In the genomic region with DNA sequence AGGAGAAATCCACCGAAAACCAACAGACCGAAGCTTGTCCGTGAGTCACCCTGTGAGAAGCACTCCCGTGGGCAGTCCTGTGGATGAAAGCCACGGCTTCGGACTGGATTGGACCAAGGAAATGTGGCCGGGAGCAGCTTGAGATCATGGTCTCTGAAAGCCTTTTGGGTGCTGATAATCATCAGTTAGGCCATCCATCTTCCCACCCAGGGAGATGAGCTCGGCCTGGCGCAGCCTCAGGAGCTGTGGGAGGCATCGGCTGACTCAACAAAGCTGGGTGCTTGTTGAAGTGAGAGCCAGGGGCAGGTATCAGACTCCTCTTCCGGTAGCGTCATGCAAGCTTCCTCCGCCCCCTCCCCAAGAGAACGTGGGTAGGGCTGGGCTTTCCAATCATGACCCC, we compare ENCODE assay signal across 18 mouse cellular contexts.
"Had no signal": no experiment of that assay in that cellular context is flagged by ENCODE, and none has a peak within 500 bp of the region (broad histone marks: within the 10 kb centered on the region; RNA-seq: fewer than 3 reads in every experiment).

No protein-coding gene starts in this region.

- H3K9me3 ChIP-seq: kidney, embryonic 15.5 days; limb, embryonic 15.5 days; midbrain, embryonic 12.5 days; midbrain, embryonic 15.5 days; neural tube, embryonic 12.5 days; neural tube, embryonic 15.5 days had no signal

- H3K4me3 ChIP-seq: kidney, embryonic 15.5 days; limb, embryonic 12.5 days; limb, embryonic 15.5 days; midbrain, embryonic 12.5 days; midbrain, embryonic 15.5 days; neural tube, embryonic 12.5 days; neural tube, embryonic 15.5 days had no signal

- H3K4me2 ChIP-seq: kidney, embryonic 15.5 days; limb, embryonic 12.5 days; limb, embryonic 15.5 days; liver, embryonic 11.5 days; lung, embryonic 14.5 days; midbrain, embryonic 12.5 days; midbrain, embryonic 15.5 days; neural tube, embryonic 12.5 days; neural tube, embryonic 15.5 days had no signal

- ATAC-seq: liver, postnatal 0 days; lung, postnatal 0 days; midbrain, embryonic 15.5 days had no signal

- H3K4me1 ChIP-seq: kidney, embryonic 15.5 days; limb, embryonic 12.5 days; limb, embryonic 15.5 days; midbrain, embryonic 12.5 days; midbrain, embryonic 15.5 days; neural tube, embryonic 12.5 days; neural tube, embryonic 15.5 days had no signal

- H3K36me3 ChIP-seq: kidney, embryonic 15.5 days; limb, embryonic 12.5 days; limb, embryonic 15.5 days; midbrain, embryonic 12.5 days; midbrain, embryonic 15.5 days; neural tube, embryonic 12.5 days; neural tube, embryonic 15.5 days had no signal

- H3K9ac ChIP-seq: kidney, embryonic 15.5 days; limb, embryonic 12.5 days; limb, embryonic 15.5 days; liver, embryonic 14.5 days; liver, postnatal 0 days; lung, embryonic 14.5 days; midbrain, embryonic 12.5 days; midbrain, embryonic 15.5 days; neural tube, embryonic 12.5 days; neural tube, embryonic 15.5 days had no signal

- H3K27me3 ChIP-seq: kidney, embryonic 15.5 days; limb, embryonic 12.5 days; limb, embryonic 15.5 days; midbrain, embryonic 12.5 days; midbrain, embryonic 15.5 days; neural tube, embryonic 12.5 days; neural tube, embryonic 15.5 days had no signal

- DNase-seq: kidney, adult 8-10 months; kidney, postnatal 14 days; kidney, postnatal 4 days; left cerebral cortex, postnatal 4 days; liver, postnatal 0 days; lung, embryonic 14.5 days; thymus, postnatal 25 days had no signal

- H3K27ac ChIP-seq: kidney, embryonic 15.5 days; limb, embryonic 12.5 days; limb, embryonic 15.5 days; liver, embryonic 14.5 days; macrophage; midbrain, embryonic 12.5 days; midbrain, embryonic 15.5 days; neural tube, embryonic 12.5 days; neural tube, embryonic 15.5 days had no signal
